Mouse (Mus musculus) G1E (cell line): ENCODE measurements at regions not wholly inside any gene's neighbourhood (a gene's known extent, or its start where the extent isn't known, plus 50 kb on each side); places are given as distances from the start of the nearest gene placed in this dataset.

Experiments
- ATAC-seq: 2 replicates; pipeline ENCODE4 v1.8.0; 2016; ENCODE audit warnings: mild to moderate bottlenecking; ENCODE audit not compliant: insufficient number of reproducible peaks, poor library complexity, low FRiP score, severe bottlenecking; ENCODE audit errors: extremely low read depth
- DNase-seq: peaks from one replicate; pipeline ENCODE4 v3.0.0; 2012; ENCODE audit warnings: low spot score
- H3K27me3 ChIP-seq: 2 replicates; pipeline ENCODE4 v1.6.1; 2012; ENCODE audit warnings: mild to moderate bottlenecking, low read length, inconsistent platforms; ENCODE audit not compliant: insufficient read depth
- H3K36me3 ChIP-seq: replicated peaks from 2 replicates; pipeline ENCODE3; 2012; ENCODE audit warnings: mild to moderate bottlenecking, inconsistent platforms
- H3K4me1 ChIP-seq: 2 replicates; pipeline ENCODE4 v1.6.1; 2012; ENCODE audit warnings: low read depth, low read length, inconsistent platforms, mixed read lengths; ENCODE audit not compliant: insufficient read depth
- H3K4me3 ChIP-seq: 2 replicates; pipeline ENCODE4 v1.5.1; 2012; ENCODE audit warnings: low read depth, mild to moderate bottlenecking, inconsistent platforms, low read length, moderate library complexity, mixed read lengths
- H3K9me3 ChIP-seq: replicated peaks from 2 replicates; pipeline ENCODE4 v1.6.1; 2012; ENCODE audit warnings: inconsistent platforms
- CTCF ChIP-seq: IDR thresholded peaks from 2 replicates; pipeline ENCODE4 v1.5.1; 2012; ENCODE audit warnings: low read depth, low read length, inconsistent platforms, mixed read lengths
- GATA1 ChIP-seq: IDR thresholded peaks from 2 replicates; pipeline ENCODE4 v1.6.1; 2012; ENCODE audit warnings: borderline replicate concordance, low read length, inconsistent platforms, mixed read lengths
- GATA2 ChIP-seq: IDR thresholded peaks from 2 replicates; pipeline ENCODE4 v1.6.1; 2012; ENCODE audit warnings: low read depth, low read length, inconsistent platforms, borderline replicate concordance
- POLR2AphosphoS5 ChIP-seq: IDR thresholded peaks from 2 replicates; pipeline ENCODE4 v1.6.1; 2012; ENCODE audit warnings: low read depth, low read length, inconsistent platforms; ENCODE audit not compliant: insufficient replicate concordance
- TAL1 ChIP-seq: conservative IDR thresholded peaks from 2 replicates; pipeline ENCODE4 v1.6.1; 2012; ENCODE audit warnings: low read depth, low read length, inconsistent platforms, mixed read lengths

DNA sequence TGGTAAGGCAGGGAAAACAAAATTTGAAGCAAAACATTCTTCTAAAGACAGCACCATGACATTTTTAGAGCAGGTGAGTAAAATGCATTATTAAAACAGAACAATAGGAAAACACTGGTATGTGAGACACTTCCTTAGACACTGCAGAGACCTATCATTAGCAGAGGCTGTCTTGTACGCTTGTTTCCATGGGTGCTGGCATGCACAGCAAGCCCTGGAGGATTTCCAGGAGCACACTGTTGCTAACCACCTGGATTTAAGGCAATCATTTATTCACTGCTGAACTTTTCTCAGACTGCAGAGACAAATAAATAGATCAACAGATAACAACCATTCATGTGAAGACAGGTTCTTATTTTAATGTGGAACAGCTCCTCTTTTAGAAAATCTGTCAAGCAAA, 127.7 kb downstream of the Pros1 start:
- Histone ChIP-seq H3K9me3 (no peaks in the 10 kb centered on the region), H3K4me3 (no peak overlapping the region), H3K36me3 (no peaks in the 10 kb centered on the region), H3K4me1 (no peaks in the 10 kb centered on the region), H3K27me3 (no peaks in the 10 kb centered on the region)
- ATAC-seq (no peak), DNase-seq (no peak)
- TF ChIP-seq CTCF (no peak), GATA1 (no peak), GATA2 (no peak), TAL1 (no peak), POLR2AphosphoS5 (no peak)

GRCm38 (mm10) chr16:62982558-62982957, 128.5 kb downstream of the Pros1 start:
- no peaks in the 10 kb centered on the region for H3K27me3 ChIP-seq
- TF ChIP-seq GATA2 (no peak), GATA1 (no peak), POLR2AphosphoS5 (no peak), CTCF (no peak), TAL1 (no peak)
- no peaks in the 10 kb centered on the region for H3K9me3 ChIP-seq
- H3K4me1 ChIP-seq: no peaks in the 10 kb centered on the region
- DNase-seq (no peak), ATAC-seq (no peak)
- no peaks in the 10 kb centered on the region for H3K36me3 ChIP-seq
- no peak overlapping the region for H3K4me3 ChIP-seq

DNA sequence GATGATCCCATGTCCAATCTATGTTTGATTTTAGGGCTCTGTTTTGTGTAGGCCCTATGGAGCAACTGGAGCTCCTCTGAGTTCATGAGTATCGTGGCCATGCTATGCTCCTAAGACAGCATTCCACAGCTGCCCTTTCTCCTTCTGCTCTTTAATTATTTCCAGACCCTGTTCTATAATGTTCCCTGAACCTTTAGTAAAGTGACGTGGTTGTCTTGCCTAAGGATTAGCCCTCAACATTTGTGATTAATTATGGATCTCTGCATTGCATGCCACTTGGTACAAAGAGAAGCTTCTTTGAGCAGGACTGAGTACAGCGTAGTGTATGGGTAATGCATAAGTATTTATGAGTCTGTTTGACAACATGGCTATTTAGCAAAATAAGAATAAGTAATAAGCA, 141.4 kb downstream of the Pros1 start:
- no peaks in the 10 kb centered on the region for H3K9me3 ChIP-seq
- TF ChIP-seq GATA1 (no peak), POLR2AphosphoS5 (no peak), CTCF (no peak), GATA2 (no peak), TAL1 (no peak)
- H3K4me3 ChIP-seq: no peak overlapping the region
- no peaks in the 10 kb centered on the region for H3K36me3 ChIP-seq
- no peak for DNase-seq
- no peaks in the 10 kb centered on the region for H3K27me3 ChIP-seq
- no peaks in the 10 kb centered on the region for H3K4me1 ChIP-seq
- ATAC-seq: no peak

DNA sequence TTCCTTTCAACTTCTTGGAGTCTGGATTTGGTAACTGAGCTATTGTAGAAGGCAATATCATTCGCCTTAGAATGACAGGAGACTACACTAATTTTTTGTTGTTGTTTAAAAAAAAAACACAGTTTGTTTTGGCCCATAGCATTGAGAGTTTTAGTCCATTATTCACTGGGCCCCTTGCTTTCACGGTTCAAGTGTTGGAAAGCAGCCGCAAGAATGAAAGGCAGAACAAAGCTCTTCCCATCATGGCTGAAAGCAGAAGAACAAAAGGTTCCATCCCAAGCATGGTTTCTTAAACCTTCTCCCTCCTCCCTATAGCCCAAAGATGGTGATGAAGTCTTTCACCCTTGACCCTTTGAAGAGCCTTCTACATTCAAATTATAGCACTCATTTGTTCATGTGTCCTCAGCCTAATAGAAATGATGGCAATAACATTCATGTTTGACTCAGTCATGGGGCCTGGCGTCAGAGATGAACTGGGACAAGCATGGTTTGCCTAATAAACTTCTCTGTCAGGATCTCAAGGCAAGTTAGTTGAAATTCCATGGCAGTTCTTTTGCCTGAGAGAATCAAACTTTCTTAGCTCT, 157.1 kb downstream of the Pros1 start:
- ATAC-seq: no peak
- TF ChIP-seq TAL1 (no peak), POLR2AphosphoS5 (no peak), GATA1 (no peak), CTCF (no peak), GATA2 (no peak)
- no peak for DNase-seq

GRCm38 (mm10) chr16:63014453-63014852, 160.3 kb downstream of the Pros1 start:
- no peak overlapping the region for H3K4me3 ChIP-seq
- TF ChIP-seq TAL1: no peak
- no peak for TF ChIP-seq POLR2AphosphoS5
- TF ChIP-seq CTCF: no peak
- TF ChIP-seq GATA2: no peak
- TF ChIP-seq GATA1: no peak
- DNase-seq (no peak), ATAC-seq (no peak)
- no peaks in the 10 kb centered on the region; the same call in 1 of the 2 replicates for H3K27me3 ChIP-seq
- H3K4me1 ChIP-seq: no peaks in the 10 kb centered on the region
- H3K9me3 ChIP-seq: no peaks in the 10 kb centered on the region
- H3K36me3 ChIP-seq: no peaks in the 10 kb centered on the region

More for the DNA sequence above, 157.1 kb downstream of the Pros1 start:
- no peaks in the 10 kb centered on the region for H3K4me1 ChIP-seq
- no peaks in the 10 kb centered on the region for H3K36me3 ChIP-seq
- no peaks in the 10 kb centered on the region; the same call in 1 of the 2 replicates for H3K27me3 ChIP-seq
- no peaks in the 10 kb centered on the region for H3K9me3 ChIP-seq
- no peak overlapping the region for H3K4me3 ChIP-seq

- no peak for DNase-seq
- no peak for TF ChIP-seq GATA2
- TF ChIP-seq CTCF: 0 out of 2 replicates have a peak, but pooled peaks have one; percentile 3
- H3K36me3 ChIP-seq: no peaks in the 10 kb centered on the region
- H3K27me3 ChIP-seq: no peaks in the 10 kb centered on the region
- no peaks in the 10 kb centered on the region for H3K9me3 ChIP-seq
- ATAC-seq: no peak
- H3K4me3 ChIP-seq: no peak overlapping the region
- no peaks in the 10 kb centered on the region for H3K4me1 ChIP-seq
Observed at GRCm38 (mm10) chr16:63016144-63016543, 162.0 kb downstream of the Pros1 start.

- no peaks in the 10 kb centered on the region for H3K36me3 ChIP-seq
- DNase-seq: no peak
- H3K4me1 ChIP-seq: no peaks in the 10 kb centered on the region
- ATAC-seq: no peak
- no peak for TF ChIP-seq GATA1
- H3K4me3 ChIP-seq: no peak overlapping the region
- H3K9me3 ChIP-seq: no peaks in the 10 kb centered on the region
- no peaks in the 10 kb centered on the region for H3K27me3 ChIP-seq
Observed at GRCm38 (mm10) chr16:63016658-63017057, 162.6 kb downstream of the Pros1 start.
